Mouse (Mus musculus): ENCODE results near the gene Gabre. TPM values are rescaled to one million over a fixed set of nuclear protein-coding genes. Genes with fewer than 3 reads are reported as not detected.

The Gabre gene
- polyA plus RNA-seq (2016; fragmentation: Nextera tagmentation; extraction: Ambion mirVana) = 3.8 and 4.3 TPM in 2 replicates

- Histone ChIP-seq H3K4me1 (replicated peaks) (no peaks in the 10 kb centered on the region), H3K27ac (no peak within 1 kb of the TSS), H3K36me3 (0 out of 2 replicates have a peak, but pooled peaks cover under 1% of the 10 kb centered on the region), H3K9ac (replicated peaks) (peak within 1 kb of the TSS; percentile 58), H3K27me3 (no peaks in the 10 kb centered on the region), H3K4me2 (peak within 1 kb of the TSS; percentile 64), H3K4me3 (replicated peaks) (peak within 1 kb of the TSS; percentile 49), H3K9me3 (no peaks in the 10 kb centered on the region)
- peak; percentile 87 for ATAC-seq (ENCODE audit: insufficient number of reproducible peaks, insufficient read depth, low FRiP score, low TSS enrichment, low read depth)
- WGBS = 24% methylated on average over 25 of the region's 36 CpGs
Measured at GRCm38 (mm10) chrX:72274659-72275371, at the start of gene Gabre. Gabre (minus strand) TSS chrX:72274803.

- Histone ChIP-seq H3K27ac (no peak overlapping the region), H3K27me3 (no peaks in the 10 kb centered on the region), H3K36me3 (no peaks in the 10 kb centered on the region), H3K4me2 (no peak overlapping the region), H3K4me1 (replicated peaks) (no peaks in the 10 kb centered on the region), H3K9ac (replicated peaks) (no peak overlapping the region), H3K9me3 (no peaks in the 10 kb centered on the region), H3K4me3 (replicated peaks) (no peak overlapping the region)
- WGBS = 92% methylated on average over 2 of the region's 2 CpGs
- ATAC-seq (ENCODE audit: insufficient number of reproducible peaks, insufficient read depth, low FRiP score, low TSS enrichment, low read depth) = no peak
Measured at GRCm38 (mm10) chrX:72297812-72298211, 23.2 kb upstream of the Gabre start.

- 0 out of 2 replicates have a peak overlapping the region, but pooled peaks have one; percentile 49 for H3K4me3 ChIP-seq (replicated peaks)
- ATAC-seq (ENCODE audit: insufficient number of reproducible peaks, insufficient read depth, low FRiP score, low TSS enrichment, low read depth) = no peak
- no peaks in the 10 kb centered on the region for H3K27me3 ChIP-seq
- no peak overlapping the region for H3K9ac ChIP-seq (replicated peaks)
- 81% methylated on average over 1 of the region's 1 CpGs for WGBS
- H3K36me3 ChIP-seq = no peaks in the 10 kb centered on the region
- no peak overlapping the region for H3K27ac ChIP-seq
- H3K4me2 ChIP-seq = peak overlapping the region; percentile 64
- H3K4me1 ChIP-seq (replicated peaks) = no peaks in the 10 kb centered on the region
- H3K9me3 ChIP-seq = no peaks in the 10 kb centered on the region
Measured at GRCm38 (mm10) chrX:72275372-72275663, 715 bp upstream of the Gabre start.

GRCm38 (mm10) chrX:72273966-72274658 is 491 bp downstream of the Gabre start:
- Histone ChIP-seq H3K36me3 (0 out of 2 replicates have a peak, but pooled peaks cover 4% of the 10 kb centered on the region), H3K9me3 (no peaks in the 10 kb centered on the region), H3K27me3 (no peaks in the 10 kb centered on the region), H3K27ac (no peak overlapping the region), H3K4me3 (replicated peaks) (peak overlapping the region; percentile 49), H3K9ac (replicated peaks) (peak overlapping the region; percentile 58), H3K4me2 (peak overlapping the region; percentile 64), H3K4me1 (replicated peaks) (no peaks in the 10 kb centered on the region)
- WGBS = 32% methylated on average over 27 of the region's 27 CpGs
- peak; percentile 69 for ATAC-seq (ENCODE audit: insufficient number of reproducible peaks, insufficient read depth, low FRiP score, low TSS enrichment, low read depth)

GRCm38 (mm10) chrX:72270637-72271036 is 4.0 kb downstream of the Gabre start:
- Histone ChIP-seq H3K9ac (replicated peaks) (no peak overlapping the region), H3K4me3 (replicated peaks) (no peak overlapping the region), H3K36me3 (0 out of 2 replicates have a peak, but pooled peaks cover 4% of the 10 kb centered on the region), H3K4me2 (no peak overlapping the region), H3K27me3 (no peaks in the 10 kb centered on the region), H3K27ac (no peak overlapping the region), H3K9me3 (no peaks in the 10 kb centered on the region), H3K4me1 (replicated peaks) (no peaks in the 10 kb centered on the region)
- 93% methylated on average over 11 of the region's 11 CpGs for WGBS
- ATAC-seq (ENCODE audit: insufficient number of reproducible peaks, insufficient read depth, low FRiP score, low TSS enrichment, low read depth) = no peak

GRCm38 (mm10) chrX:72221717-72222116 is 52.9 kb downstream of the Gabre start, which contains the start of gene Magea4:
Magea4 (plus strand) TSS chrX:72222017.
- H3K9me3 ChIP-seq = no peaks in the 10 kb centered on the region
- H3K27me3 ChIP-seq = no peaks in the 10 kb centered on the region; the same call in 1 of the 2 replicates
- no peak for ATAC-seq (ENCODE audit: insufficient number of reproducible peaks, insufficient read depth, low FRiP score, low TSS enrichment, low read depth)
- H3K36me3 ChIP-seq = no peaks in the 10 kb centered on the region
- no peaks in the 10 kb centered on the region for H3K4me1 ChIP-seq (replicated peaks)
- no peak within 1 kb of the TSS for H3K9ac ChIP-seq (replicated peaks)
- H3K4me3 ChIP-seq (replicated peaks) = no peak within 1 kb of the TSS
- H3K27ac ChIP-seq = no peak within 1 kb of the TSS
- 84% methylated on average over 2 of the region's 2 CpGs for WGBS
- H3K4me2 ChIP-seq = no peak within 1 kb of the TSS

MicroRNAs encoded within 50 kb of the gene (microRNA counts, 519-probe panel; counts per million panel counts)
- not detected for microRNA mmu-miR-224
- not detected for microRNA mmu-miR-452

Small RNA genes within 50 kb of the gene (microRNA-seq; reads per million reads assigned to microRNA genes)
- 366 reads per million, percentile 66 among the genes with 10 or more reads in this experiment for gene Mir224
- 73.0 reads per million, percentile 47 among the genes with 10 or more reads in this experiment for gene Mir452

Other genes starting within 250 kb of the Gabre start
- gene Magea4, start 52.8 kb downstream of the Gabre start, polyA plus RNA-seq (2016; fragmentation: Nextera tagmentation; extraction: Ambion mirVana) = not detected in 2 replicates
- not detected in 2 replicates for gene Magea10, start 112.1 kb upstream of the Gabre start, polyA plus RNA-seq (2016; fragmentation: Nextera tagmentation; extraction: Ambion mirVana)